17 mouse cellular contexts compared by ENCODE assay signal in the genomic region with DNA sequence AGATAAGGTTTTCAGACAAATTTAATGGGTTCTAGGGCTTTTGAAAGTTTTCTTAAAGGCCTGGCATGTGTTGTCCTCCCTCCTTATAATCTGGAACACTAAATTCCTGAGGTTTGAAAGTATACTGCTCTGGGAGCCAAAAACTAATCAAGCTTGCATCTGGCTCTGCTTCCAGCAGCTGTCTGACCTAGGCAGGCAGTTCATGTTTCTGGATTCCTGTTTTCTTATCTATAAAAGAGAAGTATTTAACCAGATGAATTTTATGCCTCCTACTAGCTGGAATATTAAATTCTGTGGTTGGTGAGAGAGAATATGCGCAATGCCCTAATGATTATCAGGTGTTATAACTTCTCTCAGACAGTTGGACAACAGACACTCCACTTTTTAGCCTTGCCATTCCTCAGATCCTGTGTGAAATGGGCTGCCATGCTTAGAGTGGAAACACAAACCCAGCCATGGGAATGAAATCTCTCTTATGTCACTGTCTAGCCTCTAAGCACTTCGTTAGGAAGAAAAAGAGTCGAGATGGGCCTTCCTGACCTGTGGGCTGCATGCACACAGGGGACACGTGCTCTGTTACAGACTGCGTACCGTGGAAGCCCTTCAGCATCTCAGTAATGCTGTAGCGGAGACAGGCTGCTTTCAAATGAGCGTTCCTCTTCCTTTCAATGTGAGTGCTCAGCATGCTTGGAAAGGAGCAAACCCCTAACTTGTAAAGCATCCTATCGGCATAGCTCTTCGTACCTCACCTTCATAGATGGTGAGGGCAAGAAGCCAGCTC.
A peak's percentile ranks its signal among the peaks of the same experiment; 100 is the strongest.
DNase-seq lines count a peak whose midpoint lies in the region; ATAC-seq and TF ChIP-seq lines count a peak whose summit lies in the region.
"Had no signal": no experiment of that assay in that cellular context is flagged by ENCODE, and none has a peak within 500 bp of the region (broad histone marks: within the 10 kb centered on the region; RNA-seq: fewer than 3 reads in every experiment).

No protein-coding gene starts in this region.

- H3K36me3 ChIP-seq in lung, postnatal 0 days (ENCODE audit: insufficient read depth, low read length) = no peaks in the 10 kb centered on the region
- H3K36me3 ChIP-seq: forebrain, embryonic 12.5 days; heart, embryonic 13.5 days had no signal

- TF ChIP-seq CTCF in lung, postnatal 0 days (IDR thresholded peaks at IDR 0.05) = no peak
- no peak for TF ChIP-seq CTCF in Patski (IDR thresholded peaks at IDR 0.05)

- peak; percentile 4 for DNase-seq in lung, postnatal 25 days (ENCODE audit: low spot score)
- DNase-seq in lung, postnatal 0 days (ENCODE audit: low spot score) = no peak
- DNase-seq in Patski (ENCODE audit: low read depth, low spot score) = no peak
- peak; percentile 63 for DNase-seq in fibroblast of lung, adult 2 months (ENCODE audit: low read depth)
- no peak for DNase-seq in spleen, adult 18-20 months
- no peak for DNase-seq in heart, adult 11 months
- no peak for DNase-seq in right cerebral cortex, postnatal 36 days (ENCODE audit: low spot score in 2 of 2)
- DNase-seq: cerebellum, adult 9-10 months; gastrocnemius, adult 2 months; kidney, adult 8-10 months; kidney, postnatal 36 days; right cerebral cortex, postnatal 4 days had no signal

- H3K27ac ChIP-seq in lung, postnatal 0 days (ENCODE audit: low read length) = no peak overlapping the region
- H3K27ac ChIP-seq: forebrain, embryonic 12.5 days; heart, embryonic 13.5 days; hindbrain, embryonic 14.5 days; stomach, postnatal 0 days had no signal

- no peak overlapping the region for H3K4me3 ChIP-seq in lung, postnatal 0 days (ENCODE audit: low read depth, low read length)
- H3K4me3 ChIP-seq: forebrain, embryonic 12.5 days; gastrocnemius, adult 2 months; heart, embryonic 13.5 days had no signal

- no peak overlapping the region for H3K9ac ChIP-seq in lung, postnatal 0 days (replicated peaks; ENCODE audit: low read depth)
- H3K9ac ChIP-seq: forebrain, embryonic 12.5 days; heart, embryonic 13.5 days; hindbrain, embryonic 14.5 days had no signal

- H3K4me2 ChIP-seq in lung, postnatal 0 days (replicated peaks; ENCODE audit: low read depth, low read length) = no peak overlapping the region
- H3K4me2 ChIP-seq: forebrain, embryonic 12.5 days; heart, embryonic 13.5 days; hindbrain, embryonic 14.5 days had no signal

- no peaks in the 10 kb centered on the region for H3K27me3 ChIP-seq in lung, postnatal 0 days (replicated peaks; ENCODE audit: insufficient read depth, low read length)
- no peaks in the 10 kb centered on the region for H3K27me3 ChIP-seq in Patski
- H3K27me3 ChIP-seq: heart, embryonic 13.5 days had no signal

- no peaks in the 10 kb centered on the region for H3K9me3 ChIP-seq in lung, postnatal 0 days (ENCODE audit: low read length)
- H3K9me3 ChIP-seq: forebrain, embryonic 12.5 days; heart, embryonic 13.5 days had no signal

- no peaks in the 10 kb centered on the region for H3K4me1 ChIP-seq in lung, postnatal 0 days (ENCODE audit: insufficient read depth, low read depth, low read length)

- in situ Hi-C loops in Patski (cut with MboI; ENCODE audit: low pct_unique_long_range_greater_than_20kb) = no loop called here

- 74% methylated on average over 10 of the region's 10 CpGs for WGBS in lung, postnatal 0 days

- ATAC-seq in lung, postnatal 0 days = no peak
- peak; percentile 51 for ATAC-seq in Patski
- ATAC-seq: CD4-positive, CD25-positive, alpha-beta regulatory T cell, adult 4 months had no signal

- POLR2A ChIA-PET in Patski (lab: Charles Lee) = no interaction called here

- CTCF ChIA-PET in Patski (lab: Charles Lee) = interaction anchor here (0.8 kb wide), 1 partner anchor 17 kb away, joined by 3 read pairs; no protein-coding TSS in a partner anchor

- no peak for TF ChIP-seq EP300 in lung, postnatal 0 days (IDR thresholded peaks at IDR 0.05)

Comparison
In these comparisons a context has a peak if more than half of its experiments do, and no peak if none do; other contexts are left out.
1. DNase-seq: peak in lung, postnatal 25 days (single experiment) and fibroblast of lung, adult 2 months (single experiment); none in lung, postnatal 0 days (single experiment), Patski (single experiment), spleen, adult 18-20 months (0 of 2), heart, adult 11 months (single experiment) and right cerebral cortex, postnatal 36 days (0 of 2).